Mouse (Mus musculus): ENCODE results near the gene Yipf3.

Yipf3 gene

GRCm38 (mm10) chr17:46287678-46288095, 39.8 kb downstream of the Yipf3 start:
- DNase-seq, result no peak

DNA sequence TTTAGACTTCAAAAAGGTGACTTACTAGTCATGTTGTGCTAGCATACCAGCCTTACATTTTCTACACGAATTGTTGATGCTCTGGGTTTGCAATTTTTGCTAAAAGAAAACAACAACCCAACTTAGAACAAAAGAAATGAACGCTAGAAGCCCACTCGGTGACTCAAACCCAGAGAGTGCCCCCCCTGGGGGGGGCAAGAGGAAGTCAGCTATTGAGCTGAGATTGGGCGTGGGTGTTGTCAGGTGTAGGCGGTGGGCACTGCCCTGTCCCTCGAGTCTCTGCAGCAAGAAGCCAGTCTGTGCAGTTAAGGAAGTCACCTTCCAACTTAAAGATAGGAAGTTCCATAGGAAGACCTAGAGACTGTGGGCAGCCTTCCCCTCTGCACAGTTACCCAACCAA, 48.7 kb downstream of the Yipf3 start:
- DNase-seq, result no peak

DNA sequence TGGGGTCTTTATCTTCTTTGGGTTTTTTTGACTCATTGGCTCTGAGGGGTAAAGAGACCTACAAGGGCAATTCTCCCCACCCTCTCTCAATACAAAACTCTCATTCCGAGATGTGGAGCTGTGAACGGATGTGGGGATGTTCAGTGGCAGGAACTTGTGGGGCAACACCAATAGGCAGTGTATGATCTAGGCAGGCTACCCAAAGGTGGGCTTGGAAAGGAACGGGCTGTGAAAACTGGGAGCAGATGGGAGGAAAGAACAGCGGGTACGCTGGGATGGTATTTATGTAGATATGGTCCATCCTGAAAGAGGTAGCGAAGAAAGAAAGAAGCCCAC, 49.1 kb downstream of the Yipf3 start:
- DNase-seq, result no peak

DNA sequence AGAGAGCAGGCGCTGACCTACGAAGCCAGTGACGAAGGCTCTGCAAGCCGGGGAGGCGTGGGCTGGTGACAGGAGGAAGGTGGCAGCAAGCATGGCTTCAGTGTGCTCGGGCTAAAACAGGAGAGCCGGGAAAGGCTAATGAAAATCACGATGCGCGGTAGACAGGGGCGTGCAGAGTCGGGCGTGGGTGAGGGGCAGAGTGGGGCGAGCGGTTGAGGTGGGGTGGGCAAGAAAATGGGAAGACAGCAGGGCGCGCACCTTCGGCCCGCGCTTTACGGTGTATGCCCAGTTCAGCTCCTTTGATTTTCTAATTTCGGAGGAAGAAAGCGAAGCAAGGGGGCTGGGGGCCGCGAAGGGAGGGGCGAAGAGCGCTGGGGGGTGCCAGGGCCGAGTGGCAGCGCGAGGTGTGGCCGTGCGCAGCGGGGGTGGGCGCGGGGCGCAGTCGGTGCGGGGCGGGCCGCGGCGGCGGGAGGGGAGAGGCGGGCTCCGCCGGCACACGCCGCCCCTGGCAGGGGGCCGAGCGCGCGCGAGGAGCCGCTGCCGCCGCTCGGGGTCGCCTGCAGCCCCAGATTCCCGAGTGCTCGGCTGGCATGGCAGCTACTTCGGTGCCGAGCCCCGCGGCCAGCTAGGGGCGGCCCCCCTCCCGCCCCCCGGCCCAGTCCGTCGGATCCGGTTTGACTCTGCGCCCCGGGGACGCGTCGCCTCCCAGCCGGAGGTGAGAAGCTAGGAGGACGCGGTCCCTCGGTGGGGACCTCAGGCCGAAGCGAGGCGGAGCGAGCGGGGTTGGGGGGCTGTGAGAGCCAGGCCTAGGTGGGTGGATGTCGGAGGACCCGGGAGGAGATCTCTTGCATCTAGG, 49.7 kb downstream of the Yipf3 start, which contains the start of gene Dlk2:
TSS of gene Dlk2 (plus strand) at position 58 of the 856 bp plus-strand sequence.
- no peak for DNase-seq

- DNase-seq, result peak; percentile 83 to 85
Measured at GRCm38 (mm10) chr17:46298220-46298913, 50.5 kb downstream of the Yipf3 start.

DNA sequence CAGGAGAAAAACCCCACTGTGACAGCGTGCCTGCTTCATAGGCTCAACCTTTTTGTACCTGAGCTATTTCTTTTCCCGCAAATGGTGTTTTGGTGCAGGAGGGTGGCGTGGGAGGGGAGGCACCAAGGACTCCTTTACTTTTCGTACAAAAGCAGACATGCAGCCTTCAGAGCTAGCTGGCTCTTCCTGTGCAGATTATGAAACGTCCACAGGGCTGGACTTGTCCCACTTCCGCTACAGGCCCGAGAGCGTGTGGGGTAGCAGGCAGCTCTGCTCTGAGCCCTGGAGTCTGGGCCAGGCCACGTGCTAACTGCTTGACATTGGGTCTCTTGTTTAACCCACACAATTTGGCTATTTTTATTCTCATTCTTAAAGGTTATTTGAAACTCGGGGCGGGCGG, 54.0 kb downstream of the Yipf3 start:
- DNase-seq, result no peak

All from cerebellum, postnatal 36 days (tissue).